Mouse (Mus musculus) lung, postnatal 0 days (tissue): Measurements from ENCODE around the gene Rcn1. TPM values are rescaled to one million over a fixed set of nuclear protein-coding genes. Genes with fewer than 3 reads are reported as not detected.
A peak's percentile ranks its signal among the peaks of the same experiment; 100 is the strongest.

Experiments
- ATAC-seq: fragments of 200-750 bp; cut with Nextera tagmentation; 2 replicates; pipeline ENCODE4 v1.8.0; 2017; ENCODE audit warnings: moderate library complexity
- DNase-seq: peaks from one replicate; pipeline ENCODE4 v3.0.0-alpha.2; 2016; ENCODE audit warnings: low spot score
- H3K27ac ChIP-seq: fragments of 300-500 bp; sonication (generic); 2 replicates; pipeline ENCODE4 v1.5.1; 2014; ENCODE audit warnings: antibody characterized with exemption, mild to moderate bottlenecking, low read length, mixed read lengths
- H3K27me3 ChIP-seq: fragments of 300-500 bp; sonication (generic); replicated peaks from 2 replicates; pipeline ENCODE4 v1.6.1; 2014; ENCODE audit warnings: low read length, mixed read lengths; ENCODE audit not compliant: insufficient read depth
- H3K36me3 ChIP-seq: fragments of 300-500 bp; sonication (generic); 2 replicates; pipeline ENCODE4 v1.6.1; 2014; ENCODE audit warnings: low read length, mixed read lengths; ENCODE audit not compliant: insufficient read depth
- H3K4me1 ChIP-seq: fragments of 300-500 bp; sonication (generic); 2 replicates; pipeline ENCODE4 v1.6.1; 2014; ENCODE audit warnings: antibody characterized with exemption, low read depth, low read length, mixed read lengths; ENCODE audit not compliant: insufficient read depth
- H3K4me2 ChIP-seq: fragments of 300-500 bp; sonication (generic); replicated peaks from 2 replicates; pipeline ENCODE4 v1.6.1; 2014; ENCODE audit warnings: low read depth, mild to moderate bottlenecking, low read length, moderate library complexity, mixed read lengths
- H3K4me3 ChIP-seq: fragments of 300-500 bp; sonication (generic); 2 replicates; pipeline ENCODE4 v1.5.1; 2014; ENCODE audit warnings: low read depth, low read length
- H3K9ac ChIP-seq: fragments of 300-500 bp; sonication (generic); replicated peaks from 2 replicates; pipeline ENCODE4 v1.6.1; 2014; ENCODE audit warnings: low read depth, mild to moderate bottlenecking
- H3K9me3 ChIP-seq: fragments of 300-500 bp; sonication (generic); 2 replicates; pipeline ENCODE4 v1.6.1; 2016; ENCODE audit warnings: low read length, mixed read lengths
- CTCF ChIP-seq: IDR thresholded peaks from 2 replicates; pipeline ENCODE4 v1.5.1; 2016; ENCODE audit warnings: antibody characterized with exemption, mild to moderate bottlenecking
- EP300 ChIP-seq: IDR thresholded peaks from 2 replicates; pipeline ENCODE4 v1.6.1; 2016; ENCODE audit warnings: antibody characterized with exemption, mild to moderate bottlenecking, control low read depth
- WGBS: fragments of 180-500 bp; shearing (Covaris S2); extraction: QIAGEN DNeasy Blood & Tissue Kit; methylation state at CpG from one replicate; pipeline ENCODE4 v1.1.7; 2014; 5-methylcytosine and 5-hydroxymethylcytosine counted together
- polyA plus RNA-seq: library from polyadenylated mRNA; unstranded; fragments of >200 nt; fragmentation: Nextera tagmentation; extraction: Ambion mirVana; gene quantifications from 2 replicates; pipeline ENCODE4 v1.2.1, GENCODE M21; 2015

Gene Rcn1
- polyA plus RNA-seq, 1 experiment from 2014 or later: 60.1 TPM

DNA sequence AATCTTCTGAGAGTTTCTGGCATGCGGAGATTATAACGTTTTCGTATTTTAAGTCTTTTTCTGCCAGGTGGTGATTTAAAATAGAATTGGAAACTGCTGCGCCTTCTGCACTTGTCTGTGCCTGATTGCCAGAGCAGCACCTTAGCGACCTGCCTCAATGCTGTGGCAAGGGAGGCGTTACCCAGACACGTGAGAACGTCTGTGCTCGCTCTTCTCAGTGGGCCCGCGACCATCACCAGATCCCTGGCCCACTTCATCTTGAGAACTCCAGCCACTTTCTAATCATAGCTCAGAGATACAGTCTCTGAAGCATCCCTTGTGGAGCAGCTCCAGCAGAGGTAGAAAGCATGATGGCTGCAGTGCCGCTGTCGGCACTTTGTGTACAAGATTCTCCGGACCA is 28.4 kb downstream of the Rcn1 start:
- Histone ChIP-seq H3K4me3 (no peak overlapping the region), H3K36me3 (no peaks in the 10 kb centered on the region), H3K27me3 (no peaks in the 10 kb centered on the region), H3K9ac (no peak overlapping the region), H3K4me1 (no peaks in the 10 kb centered on the region), H3K4me2 (no peak overlapping the region), H3K9me3 (no peaks in the 10 kb centered on the region), H3K27ac (no peak overlapping the region)
- WGBS: 28% methylated on average over 14 of the region's 14 CpGs
- no peak for TF ChIP-seq EP300
- TF ChIP-seq CTCF: no peak
- no peak for DNase-seq
- no peak for ATAC-seq

DNA sequence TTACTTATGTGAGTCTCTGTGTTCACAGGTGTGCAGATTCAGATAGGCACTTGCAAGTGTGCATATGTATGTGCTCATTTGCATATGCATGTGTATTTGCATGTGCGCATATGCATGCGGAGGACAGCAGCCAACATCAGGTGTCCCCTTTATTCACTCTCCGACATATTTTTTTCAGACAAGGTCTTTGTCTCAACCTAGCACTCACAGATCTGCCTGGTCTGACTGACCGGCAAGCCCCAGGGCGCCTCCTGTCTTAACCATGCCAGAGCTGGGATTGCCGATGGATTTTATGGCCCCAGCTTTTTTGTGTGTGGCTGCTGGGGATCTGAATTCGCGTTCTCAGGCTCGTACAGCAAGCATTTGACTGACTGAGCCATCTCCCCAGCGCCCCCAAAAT is 28.9 kb downstream of the Rcn1 start:
- H3K4me2 ChIP-seq: no peak overlapping the region
- TF ChIP-seq EP300 (no peak), CTCF (no peak)
- no peaks in the 10 kb centered on the region for H3K9me3 ChIP-seq
- H3K4me3 ChIP-seq: no peak overlapping the region
- H3K4me1 ChIP-seq: no peaks in the 10 kb centered on the region
- no peak overlapping the region for H3K9ac ChIP-seq
- no peaks in the 10 kb centered on the region for H3K27me3 ChIP-seq
- ATAC-seq: no peak
- no peak for DNase-seq
- H3K36me3 ChIP-seq: no peaks in the 10 kb centered on the region
- no peak overlapping the region for H3K27ac ChIP-seq
- 21% methylated on average over 10 of the region's 10 CpGs for WGBS

DNA sequence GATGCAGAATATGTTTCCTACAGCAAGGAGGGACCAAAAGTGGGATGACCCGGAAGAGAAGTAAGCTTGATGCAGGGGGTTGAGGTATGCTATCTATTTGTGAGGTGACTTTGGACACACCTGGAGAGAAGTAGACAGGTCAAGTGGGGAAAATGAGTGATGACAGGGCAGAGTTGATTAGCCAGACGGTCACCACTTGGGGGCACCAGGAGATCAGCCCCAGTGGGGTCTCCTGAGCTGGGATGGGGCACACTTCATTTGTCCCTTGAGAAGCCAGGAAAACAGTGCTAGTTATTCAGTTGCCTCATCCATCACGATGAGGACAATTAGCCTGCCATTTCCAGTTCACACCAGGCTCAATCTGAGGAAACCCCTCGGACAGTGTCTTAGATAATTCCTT is 31.5 kb downstream of the Rcn1 start:
- no peaks in the 10 kb centered on the region for H3K9me3 ChIP-seq
- ATAC-seq (no peak), DNase-seq (no peak)
- H3K4me2 ChIP-seq: no peak overlapping the region
- H3K27me3 ChIP-seq: no peaks in the 10 kb centered on the region
- TF ChIP-seq EP300 (no peak), CTCF (peak; percentile 24; the same call in 1 of the 2 replicates)
- 33% methylated on average over 4 of the region's 4 CpGs for WGBS
- no peaks in the 10 kb centered on the region for H3K36me3 ChIP-seq
- H3K9ac ChIP-seq: no peak overlapping the region
- no peak overlapping the region for H3K27ac ChIP-seq
- H3K4me1 ChIP-seq: no peaks in the 10 kb centered on the region
- H3K4me3 ChIP-seq: no peak overlapping the region

DNA sequence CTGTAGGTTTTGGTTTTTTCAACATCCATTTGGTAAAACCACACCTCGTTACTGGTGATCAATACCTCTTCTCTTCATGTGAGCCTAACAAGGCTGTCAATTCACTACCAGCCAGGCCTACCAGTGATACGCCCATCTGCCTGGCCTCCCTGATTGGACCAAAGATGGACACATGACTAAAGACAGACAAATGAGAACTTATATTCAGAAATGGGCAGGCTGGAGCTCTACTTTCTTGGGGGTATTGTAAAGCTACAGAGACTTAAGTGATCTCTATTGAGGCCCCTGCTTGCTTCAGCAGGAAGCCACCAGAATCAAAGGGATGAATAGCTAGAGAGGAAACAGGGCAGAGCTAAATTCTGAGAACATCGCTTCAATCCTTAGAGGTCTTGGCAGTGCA is 41.1 kb downstream of the Rcn1 start:
- Histone ChIP-seq H3K9me3 (no peaks in the 10 kb centered on the region), H3K36me3 (no peaks in the 10 kb centered on the region), H3K4me3 (no peak overlapping the region), H3K27me3 (no peaks in the 10 kb centered on the region), H3K9ac (no peak overlapping the region), H3K27ac (no peak overlapping the region), H3K4me2 (no peak overlapping the region), H3K4me1 (no peaks in the 10 kb centered on the region)
- ATAC-seq (no peak), DNase-seq (no peak)
- TF ChIP-seq CTCF: no peak
- no peak for TF ChIP-seq EP300
- WGBS: 86% methylated on average over 3 of the region's 3 CpGs

DNA sequence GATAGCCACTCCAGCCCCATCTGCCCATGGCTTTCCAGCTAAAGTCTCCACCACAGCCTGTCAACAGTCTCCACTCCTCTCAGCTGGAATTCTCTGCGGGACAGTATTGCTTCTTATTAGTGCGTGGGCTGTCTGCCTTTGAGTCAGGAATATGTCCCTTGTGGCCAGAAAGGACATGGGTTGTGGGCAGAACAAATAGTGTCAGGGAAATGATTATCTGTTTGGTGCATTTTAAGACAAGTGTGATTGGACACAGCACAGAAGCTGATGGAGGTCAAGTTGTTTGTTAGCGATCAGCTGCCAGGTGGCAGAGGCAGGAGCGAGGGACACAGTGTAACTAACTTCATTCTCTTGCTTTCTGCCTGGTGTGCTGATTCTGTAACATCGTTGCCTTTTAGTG is 42.3 kb downstream of the Rcn1 start:
- Histone ChIP-seq H3K4me3 (no peak overlapping the region), H3K27me3 (no peaks in the 10 kb centered on the region), H3K4me1 (no peaks in the 10 kb centered on the region), H3K27ac (no peak overlapping the region), H3K4me2 (no peak overlapping the region), H3K9ac (no peak overlapping the region), H3K36me3 (no peaks in the 10 kb centered on the region), H3K9me3 (no peaks in the 10 kb centered on the region)
- TF ChIP-seq EP300 (no peak), CTCF (peak; percentile 7; the same call in 1 of the 2 replicates)
- ATAC-seq (no peak), DNase-seq (no peak)
- WGBS: 58% methylated on average over 5 of the region's 5 CpGs

DNA sequence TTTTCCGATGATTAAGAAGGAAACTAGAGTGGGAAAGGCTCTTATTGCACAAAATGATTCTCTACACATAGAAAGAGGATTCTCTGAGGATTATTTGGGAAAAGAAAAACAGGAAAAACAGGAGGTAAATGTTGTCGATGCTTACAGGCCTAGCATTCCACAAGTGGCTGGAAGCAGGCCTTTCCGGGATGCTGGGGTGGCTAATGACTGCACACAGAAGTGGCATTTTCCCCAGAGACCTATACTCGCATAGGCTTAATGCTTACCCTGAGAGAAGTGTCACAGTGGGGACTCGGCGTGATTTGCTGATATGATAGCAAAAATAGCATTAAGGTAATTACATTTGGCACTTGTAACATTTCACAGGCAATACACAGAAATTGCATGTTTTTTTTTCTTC is 50.2 kb downstream of the Rcn1 start:
- TF ChIP-seq CTCF (no peak), EP300 (no peak)
- Histone ChIP-seq H3K4me3 (no peak overlapping the region), H3K4me1 (no peaks in the 10 kb centered on the region), H3K27ac (no peak overlapping the region), H3K9ac (no peak overlapping the region), H3K4me2 (no peak overlapping the region), H3K27me3 (no peaks in the 10 kb centered on the region), H3K36me3 (no peaks in the 10 kb centered on the region), H3K9me3 (no peaks in the 10 kb centered on the region)
- no peak for ATAC-seq
- DNase-seq: no peak
- 73% methylated on average over 6 of the region's 6 CpGs for WGBS

DNA sequence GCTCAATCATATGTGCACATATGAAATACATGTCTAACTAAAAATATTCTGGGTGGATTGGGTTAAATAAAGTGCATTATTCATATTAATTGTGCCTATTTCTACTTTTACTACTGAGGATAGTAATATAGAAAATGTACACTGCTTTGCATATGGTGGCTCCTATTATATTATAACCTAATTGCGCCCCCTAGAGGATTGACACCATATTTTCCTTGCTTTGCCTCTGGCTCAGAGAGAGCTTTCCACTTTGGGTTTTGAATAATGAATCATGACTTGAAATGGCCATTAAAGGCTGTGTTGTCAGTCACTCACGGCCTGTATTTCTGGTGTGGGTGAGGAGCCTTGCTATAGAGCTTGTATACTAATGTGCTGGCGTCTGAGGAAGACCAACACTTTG is 59.1 kb downstream of the Rcn1 start:
- no peaks in the 10 kb centered on the region for H3K9me3 ChIP-seq
- H3K27me3 ChIP-seq: no peaks in the 10 kb centered on the region
- H3K4me1 ChIP-seq: no peaks in the 10 kb centered on the region
- no peak overlapping the region for H3K9ac ChIP-seq
- H3K27ac ChIP-seq: no peak overlapping the region
- H3K36me3 ChIP-seq: no peaks in the 10 kb centered on the region
- no peak for ATAC-seq
- H3K4me3 ChIP-seq: no peak overlapping the region
- TF ChIP-seq CTCF: peak; percentile 34; the same call in 1 of the 2 replicates
- TF ChIP-seq EP300: no peak
- no peak overlapping the region for H3K4me2 ChIP-seq
- 61% methylated on average over 3 of the region's 3 CpGs for WGBS
- DNase-seq: no peak
